Mouse (Mus musculus) adrenal gland, postnatal 14 days (tissue): ENCODE results near the gene Pigw. TPM values are rescaled to one million over a fixed set of nuclear protein-coding genes. Genes with fewer than 3 reads are reported as not detected.

Source experiments
- DNase-seq: peaks from one replicate; pipeline ENCODE4 v3.0.0; 2021; ENCODE audit warnings: mixed read lengths
- long read RNA-seq, 2 experiments: library from polyadenylated mRNA; stranded (forward); transcript quantifications; one replicate each; pipeline ENCODE4 v2.0.0; 2021
- total RNA-seq: library from RNA; stranded (reverse); gene quantifications from 2 replicates; pipeline ENCODE4 v1.2.3, GENCODE M21; 2021

Gene Pigw
- total RNA-seq, result 8.9 and 9.2 TPM in 2 replicates
- long read RNA-seq, experiment 1, partial matches to known transcripts, result 0 of 2 reads
- long read RNA-seq, experiment 1, other reads (novel, unspliced or antisense), result 0 of 2 reads
- long read RNA-seq, experiment 2, partial matches to known transcripts, result 0 of 1 reads
- long read RNA-seq, experiment 2, other reads (novel, unspliced or antisense), result 0 of 1 reads

GRCm38 (mm10) chr11:84879772-84880464, at the start of gene Pigw, which contains the start of gene Myo19:
Gene Pigw (minus strand): TSS chr11:84880285.
Gene Myo19 (plus strand): TSS chr11:84880148.
- peak; percentile 92 for DNase-seq

GRCm38 (mm10) chr11:84920981-84921380, 40.9 kb upstream of the Pigw start:
- DNase-seq, result no peak

- no peak for DNase-seq
Measured at GRCm38 (mm10) chr11:84919951-84920350, 39.9 kb upstream of the Pigw start.

- DNase-seq, result peak; percentile 61
Measured at GRCm38 (mm10) chr11:84919276-84919675, 39.2 kb upstream of the Pigw start.

- peak; percentile 88 for DNase-seq
Measured at GRCm38 (mm10) chr11:84918425-84918824, 38.3 kb upstream of the Pigw start.

- DNase-seq, result no peak
Measured at GRCm38 (mm10) chr11:84916703-84917300, 36.7 kb upstream of the Pigw start.

- peak; percentile 91 for DNase-seq
Measured at GRCm38 (mm10) chr11:84916053-84916702, 36.1 kb upstream of the Pigw start, which contains the start of gene Znhit3. Gene Znhit3 (minus strand): TSS chr11:84916366.

GRCm38 (mm10) chr11:84914673-84915072, 34.6 kb upstream of the Pigw start:
- DNase-seq, result no peak

GRCm38 (mm10) chr11:84910411-84910810, 30.3 kb upstream of the Pigw start:
- DNase-seq, result peak; percentile 58

GRCm38 (mm10) chr11:84908480-84908879, 28.4 kb upstream of the Pigw start:
- DNase-seq, result no peak

GRCm38 (mm10) chr11:84907081-84907480, 27.0 kb upstream of the Pigw start:
- DNase-seq, result no peak

- no peak for DNase-seq
Measured at GRCm38 (mm10) chr11:84904597-84905144, 24.6 kb upstream of the Pigw start.

GRCm38 (mm10) chr11:84893113-84893512, 13.0 kb upstream of the Pigw start:
- no peak for DNase-seq

- no peak for DNase-seq
Measured at GRCm38 (mm10) chr11:84891705-84892104, 11.6 kb upstream of the Pigw start.

GRCm38 (mm10) chr11:84889492-84889891, 9.4 kb upstream of the Pigw start:
- no peak for DNase-seq

- DNase-seq, result no peak
Measured at GRCm38 (mm10) chr11:84888025-84888424, 7.9 kb upstream of the Pigw start.

GRCm38 (mm10) chr11:84886767-84887511, 6.9 kb upstream of the Pigw start:
- no peak for DNase-seq

- no peak for DNase-seq
Measured at GRCm38 (mm10) chr11:84886236-84886635, 6.2 kb upstream of the Pigw start.

GRCm38 (mm10) chr11:84885238-84885637, 5.2 kb upstream of the Pigw start:
- no peak for DNase-seq

- DNase-seq, result no peak
Measured at GRCm38 (mm10) chr11:84882346-84882745, 2.3 kb upstream of the Pigw start.

- DNase-seq, result no peak
Measured at GRCm38 (mm10) chr11:84880971-84881370, 886 bp upstream of the Pigw start.

- peak; percentile 85 for DNase-seq
Measured at GRCm38 (mm10) chr11:84880465-84880961, 428 bp upstream of the Pigw start.
